Mouse (Mus musculus): ENCODE data around the gene Ndufaf5. TPM values are rescaled to one million over a fixed set of nuclear protein-coding genes. Genes with fewer than 3 reads are reported as not detected.

The Ndufaf5 gene
- polyA plus RNA-seq, 1 experiment from 2014 or later: 28.7 TPM

DNA sequence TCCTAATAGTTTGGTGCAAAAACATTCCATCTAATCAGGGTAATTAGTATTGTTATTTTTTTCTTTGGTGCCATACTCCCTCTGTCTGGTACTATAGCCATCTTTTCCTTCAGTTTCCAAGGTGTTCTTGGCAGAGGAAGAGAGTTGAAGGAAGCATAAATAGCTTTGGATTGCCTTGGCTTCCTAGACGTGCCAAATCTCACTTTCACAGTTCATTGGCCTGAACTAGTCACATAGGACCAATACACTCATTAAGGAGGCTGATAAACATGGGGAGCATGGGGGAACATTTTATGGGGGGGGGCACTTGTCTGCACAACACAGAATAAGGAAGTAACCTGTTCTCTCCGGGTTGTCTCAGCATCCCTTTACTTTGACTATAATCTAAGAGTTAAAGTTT, 45.0 kb downstream of the Ndufaf5 start:
- Histone ChIP-seq H3K36me3 (replicated peaks) (no peaks in the 10 kb centered on the region), H3K27ac (replicated peaks) (no peak overlapping the region), H3K4me1 (no peaks in the 10 kb centered on the region), H3K9me3 (no peaks in the 10 kb centered on the region), H3K27me3 (replicated peaks; ENCODE audit: low read depth, poor library complexity, severe bottlenecking) (no peaks in the 10 kb centered on the region), H3K4me3 (no peak overlapping the region)
- WGBS: 79% methylated on average over 2 of the region's 2 CpGs
- no peak for DNase-seq (ENCODE audit: low spot score)

DNA sequence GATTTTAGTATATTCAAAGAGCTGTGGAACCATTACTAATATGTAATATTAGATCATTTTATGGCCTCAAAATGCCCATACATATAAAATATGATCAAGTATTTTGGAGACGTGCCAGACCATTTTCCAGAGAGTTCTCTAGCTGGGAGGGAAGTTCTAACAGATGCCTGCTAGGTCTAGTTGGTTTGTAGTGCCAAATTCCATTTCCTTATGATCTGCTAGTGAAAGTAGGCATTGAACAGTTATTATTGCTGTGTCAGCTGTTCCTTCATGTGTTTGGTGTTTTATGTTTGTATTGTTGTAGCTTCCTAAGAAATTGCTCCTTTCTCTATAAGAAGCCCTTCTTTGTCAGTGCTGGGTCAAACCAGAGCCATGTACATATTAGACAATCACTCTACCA, 45.5 kb downstream of the Ndufaf5 start:
- no peaks in the 10 kb centered on the region for H3K27me3 ChIP-seq (replicated peaks; ENCODE audit: low read depth, poor library complexity, severe bottlenecking)
- no peaks in the 10 kb centered on the region for H3K36me3 ChIP-seq (replicated peaks)
- 86% methylated on average over 1 of the region's 1 CpGs for WGBS
- H3K27ac ChIP-seq (replicated peaks): no peak overlapping the region
- no peaks in the 10 kb centered on the region for H3K4me1 ChIP-seq
- H3K4me3 ChIP-seq: no peak overlapping the region
- DNase-seq (ENCODE audit: low spot score): no peak
- H3K9me3 ChIP-seq: no peaks in the 10 kb centered on the region

DNA sequence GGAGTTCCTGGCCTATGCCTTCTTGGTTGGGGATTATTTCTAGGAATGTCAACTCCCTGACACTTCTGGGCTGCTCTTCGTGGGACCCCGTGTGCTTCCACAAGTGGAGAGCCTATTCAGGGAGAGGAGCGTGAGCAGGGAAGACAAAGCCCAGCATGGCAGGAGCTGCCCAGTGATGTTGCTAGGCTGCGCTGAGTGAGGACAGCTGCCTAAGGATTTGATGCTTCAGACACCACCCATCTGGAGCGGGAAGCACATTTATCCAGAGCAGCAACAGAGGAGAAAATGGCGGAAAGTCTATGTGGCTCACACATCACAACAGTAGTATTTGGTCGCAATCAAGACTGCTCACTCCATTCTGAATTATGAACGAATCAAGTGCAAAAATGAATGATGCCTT, 49.9 kb downstream of the Ndufaf5 start:
- H3K9me3 ChIP-seq: no peaks in the 10 kb centered on the region
- H3K36me3 ChIP-seq (replicated peaks): no peaks in the 10 kb centered on the region
- H3K4me1 ChIP-seq: no peaks in the 10 kb centered on the region
- no peaks in the 10 kb centered on the region for H3K27me3 ChIP-seq (replicated peaks; ENCODE audit: low read depth, poor library complexity, severe bottlenecking)
- H3K4me3 ChIP-seq: no peak overlapping the region
- H3K27ac ChIP-seq (replicated peaks): no peak overlapping the region
- WGBS: 67% methylated on average over 8 of the region's 8 CpGs
- DNase-seq (ENCODE audit: low spot score): no peak

DNA sequence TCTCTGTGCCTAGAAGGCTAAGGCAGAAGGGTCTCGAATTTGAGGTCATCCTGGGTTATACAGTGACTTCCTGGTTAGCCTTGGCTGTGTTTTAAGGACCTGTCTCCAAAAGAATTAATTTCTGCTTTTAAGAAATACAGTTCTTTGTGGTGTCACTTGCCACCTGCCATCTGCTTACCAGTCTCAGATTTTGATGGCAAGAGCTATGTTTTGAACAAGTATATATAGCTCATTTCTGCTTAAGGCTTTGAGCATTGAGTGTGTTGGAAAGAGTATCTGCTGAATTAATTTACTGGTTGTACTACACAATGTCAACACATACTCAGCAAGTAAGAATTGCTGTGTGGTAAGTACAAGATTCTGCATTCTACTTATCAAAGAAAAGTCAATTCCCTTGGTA, 59.8 kb downstream of the Ndufaf5 start:
- no peak for DNase-seq (ENCODE audit: low spot score)
- Histone ChIP-seq H3K4me1 (no peaks in the 10 kb centered on the region), H3K27me3 (replicated peaks; ENCODE audit: low read depth, poor library complexity, severe bottlenecking) (no peaks in the 10 kb centered on the region), H3K4me3 (no peak overlapping the region), H3K9me3 (no peaks in the 10 kb centered on the region), H3K27ac (replicated peaks) (no peak overlapping the region), H3K36me3 (replicated peaks) (no peaks in the 10 kb centered on the region)
- 53% methylated on average over 1 of the region's 1 CpGs for WGBS

DNA sequence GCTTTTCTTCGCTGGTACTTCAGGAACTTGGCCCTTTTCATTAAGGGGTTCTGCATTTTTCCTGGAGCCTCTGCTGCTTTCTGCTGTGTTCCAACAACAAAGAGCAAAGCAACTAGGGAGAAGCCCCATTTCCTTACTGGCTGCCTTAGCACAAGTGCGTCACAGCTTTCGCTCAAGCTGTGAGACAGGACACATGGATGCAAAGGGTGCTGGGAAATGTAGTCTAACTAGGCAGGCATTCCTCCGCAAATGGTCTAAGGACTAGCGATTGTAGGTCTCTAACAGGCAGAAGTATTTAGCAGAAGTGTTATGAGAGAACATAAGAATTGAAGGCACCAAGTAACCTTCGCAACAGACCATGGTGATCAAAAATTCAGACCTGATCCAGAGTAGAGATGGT, 66.8 kb downstream of the Ndufaf5 start:
- Histone ChIP-seq H3K27ac (replicated peaks) (no peak overlapping the region), H3K9me3 (no peaks in the 10 kb centered on the region), H3K36me3 (replicated peaks) (no peaks in the 10 kb centered on the region), H3K4me3 (no peak overlapping the region), H3K27me3 (replicated peaks; ENCODE audit: low read depth, poor library complexity, severe bottlenecking) (no peaks in the 10 kb centered on the region), H3K4me1 (no peaks in the 10 kb centered on the region)
- DNase-seq (ENCODE audit: low spot score): peak; percentile 13
- WGBS: 51% methylated on average over 6 of the region's 6 CpGs

DNA sequence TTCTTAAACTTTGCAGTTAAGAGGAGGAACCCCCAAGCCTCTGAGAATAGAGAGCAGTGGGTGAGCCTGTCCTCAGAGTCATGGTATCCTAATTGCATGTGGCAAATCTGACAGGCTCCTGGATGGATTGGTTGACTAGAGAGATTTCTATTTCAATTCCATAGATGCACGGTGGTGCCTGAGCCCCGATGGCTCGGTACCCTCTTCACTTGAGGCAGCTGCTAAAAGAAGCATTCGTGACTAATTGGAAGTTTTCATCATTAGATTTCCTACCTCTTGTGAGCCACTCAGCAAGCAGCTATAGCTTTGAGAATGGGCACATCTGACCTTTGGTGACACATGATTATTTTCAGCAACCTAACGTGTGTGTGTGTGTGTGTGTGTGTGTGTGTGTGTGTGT, 71.9 kb downstream of the Ndufaf5 start:
- Histone ChIP-seq H3K36me3 (replicated peaks) (no peaks in the 10 kb centered on the region), H3K27me3 (replicated peaks; ENCODE audit: low read depth, poor library complexity, severe bottlenecking) (no peaks in the 10 kb centered on the region), H3K4me3 (no peak overlapping the region), H3K9me3 (no peaks in the 10 kb centered on the region), H3K27ac (replicated peaks) (no peak overlapping the region), H3K4me1 (no peaks in the 10 kb centered on the region)
- DNase-seq (ENCODE audit: low spot score): no peak
- WGBS: 79% methylated on average over 5 of the region's 5 CpGs

DNA sequence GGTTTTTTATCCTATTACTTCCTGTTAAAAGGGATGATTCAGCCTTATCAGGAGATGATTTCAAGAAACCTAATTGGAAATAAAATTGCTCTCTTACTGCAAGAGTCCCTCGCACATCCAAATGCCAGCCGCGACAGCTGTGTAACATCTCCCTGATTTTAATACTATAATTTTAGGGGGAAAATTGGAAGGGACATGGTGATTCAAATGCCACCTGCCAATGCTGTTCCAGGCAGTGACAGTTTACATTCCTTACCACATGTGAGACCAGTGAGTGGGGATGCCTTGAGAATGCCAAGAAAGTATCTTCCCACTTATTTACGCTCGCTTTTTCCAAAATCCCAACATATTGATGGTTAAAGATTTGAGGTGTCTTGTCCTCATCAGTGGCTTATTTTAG, 72.7 kb downstream of the Ndufaf5 start:
- no peaks in the 10 kb centered on the region for H3K9me3 ChIP-seq
- 97% methylated on average over 5 of the region's 5 CpGs for WGBS
- DNase-seq (ENCODE audit: low spot score): no peak
- H3K4me3 ChIP-seq: no peak overlapping the region
- no peak overlapping the region for H3K27ac ChIP-seq (replicated peaks)
- no peaks in the 10 kb centered on the region for H3K27me3 ChIP-seq (replicated peaks; ENCODE audit: low read depth, poor library complexity, severe bottlenecking)
- no peaks in the 10 kb centered on the region for H3K36me3 ChIP-seq (replicated peaks)
- H3K4me1 ChIP-seq: no peaks in the 10 kb centered on the region

Other genes starting within 250 kb of the Ndufaf5 start
- 18.5 and 20.7 TPM in 2 replicates for gene Tasp1, start 103.8 kb upstream of the Ndufaf5 start, polyA plus RNA-seq (2016; fragmentation: Nextera tagmentation; extraction: Ambion mirVana)
- not detected in 2 replicates for gene Gm17374, start 18.6 kb upstream of the Ndufaf5 start, polyA plus RNA-seq (2016; fragmentation: Nextera tagmentation; extraction: Ambion mirVana)
- 29.8 and 33.2 TPM in 2 replicates for gene Esf1, start 85 bp upstream of the Ndufaf5 start, polyA plus RNA-seq (2016; fragmentation: Nextera tagmentation; extraction: Ambion mirVana)
- gene Sel1l2, start 219.1 kb downstream of the Ndufaf5 start, polyA plus RNA-seq (2016; fragmentation: Nextera tagmentation; extraction: Ambion mirVana): not detected in 2 replicates
- 23.6 and 25.8 TPM in 2 replicates for gene Macrod2, start 224.7 kb downstream of the Ndufaf5 start, polyA plus RNA-seq (2016; fragmentation: Nextera tagmentation; extraction: Ambion mirVana)